Comparison of ENCODE assay signal across 8 mouse cellular contexts in the genomic region with DNA sequence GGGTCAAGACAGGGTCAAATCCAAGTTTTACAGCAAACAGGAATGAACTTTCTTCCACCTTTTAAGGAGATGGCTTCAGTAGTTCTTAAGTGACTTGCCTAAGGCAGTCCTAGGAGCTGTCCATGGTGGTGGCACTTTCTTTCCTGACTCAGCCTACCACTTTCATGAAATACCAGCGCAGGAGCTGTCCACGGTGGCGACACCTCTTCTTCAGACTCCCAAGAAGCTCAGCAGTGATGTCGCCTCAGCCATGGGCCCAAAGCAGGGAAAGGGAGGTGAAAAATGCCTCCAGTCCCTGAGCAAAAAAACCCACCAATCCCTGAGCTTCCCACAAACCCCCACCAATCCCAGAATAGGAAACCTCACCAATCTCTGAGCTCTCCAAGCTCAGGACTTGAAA. TPM values are rescaled to one million over a fixed set of nuclear protein-coding genes. Genes with fewer than 3 reads are reported as not detected.
A peak's percentile ranks its signal among the peaks of the same experiment; 100 is the strongest.
DNase-seq lines count a peak whose midpoint lies in the region; ATAC-seq and TF ChIP-seq lines count a peak whose summit lies in the region.
"Had no signal": no experiment of that assay in that cellular context is flagged by ENCODE, and none has a peak within 500 bp of the region (broad histone marks: within the 10 kb centered on the region; RNA-seq: fewer than 3 reads in every experiment).

No protein-coding gene starts in this region.

- no peak overlapping the region for H3K4me2 ChIP-seq in liver, embryonic 12.5 days
- H3K4me2 ChIP-seq: embryonic facial prominence, embryonic 12.5 days had no signal

- H3K27me3 ChIP-seq in liver, embryonic 12.5 days (replicated peaks) = no peaks in the 10 kb centered on the region
- H3K27me3 ChIP-seq in liver, adult 2 months (ENCODE audit: control insufficient read depth, insufficient read depth, low read length) = no peaks in the 10 kb centered on the region
- H3K27me3 ChIP-seq: embryonic facial prominence, embryonic 12.5 days had no signal

- no peaks in the 10 kb centered on the region for H3K9me3 ChIP-seq in liver, embryonic 12.5 days (replicated peaks)
- H3K9me3 ChIP-seq: embryonic facial prominence, embryonic 12.5 days had no signal

- peak; percentile 66 for DNase-seq in liver
- peak; percentile 81 for DNase-seq in WW6 (ENCODE audit: low read depth, low spot score)
- peak; percentile 55 for DNase-seq in liver, adult 2 months (ENCODE audit: extremely low read depth, low read depth, low spot score)
- peak; percentile 33 to 62 for DNase-seq in thymus, postnatal 10 days (ENCODE audit: low spot score in 2 of 2)
- DNase-seq in left cerebral cortex, adult 11 months (ENCODE audit: low spot score) = no peak
- DNase-seq in right cerebral cortex, adult 18-20 months = no peak

- no peak for TF ChIP-seq CTCF in liver, adult 2 months (IDR thresholded peaks at IDR 0.05; ENCODE audit: low read depth, low read length)

- H3K4me1 ChIP-seq in liver, embryonic 12.5 days = peaks cover 19% of the 10 kb centered on the region
- H3K4me1 ChIP-seq in liver, adult 2 months (ENCODE audit: control insufficient read depth, insufficient read depth, low read length) = peaks cover 19% of the 10 kb centered on the region

- H3K27ac ChIP-seq in liver, embryonic 12.5 days = no peak overlapping the region
- H3K27ac ChIP-seq in liver, adult 2 months (replicated peaks; ENCODE audit: insufficient read depth, low read depth, low read length) = no peak overlapping the region
- H3K27ac ChIP-seq: embryonic facial prominence, embryonic 12.5 days had no signal

- ATAC-seq in liver, embryonic 12.5 days = no peak

- no peak for TF ChIP-seq POLR2A in liver, adult 2 months (IDR thresholded peaks at IDR 0.05; ENCODE audit: extremely low read depth, insufficient read depth, low read length)

- H3K9ac ChIP-seq in liver, embryonic 12.5 days = no peak overlapping the region
- H3K9ac ChIP-seq in liver, adult 2 months (ENCODE audit: low read depth, low read length) = no peak overlapping the region
- H3K9ac ChIP-seq: embryonic facial prominence, embryonic 12.5 days had no signal

- WGBS in liver, embryonic 12.5 days (ENCODE audit: insufficient replicate concordance) = 15% methylated on average over 4 of the region's 4 CpGs
- 88% methylated on average over 4 of the region's 4 CpGs for WGBS in liver, adult 2 months

- H3K79me2 ChIP-seq in liver, adult 2 months (ENCODE audit: control insufficient read depth, insufficient read depth, low read length) = no peaks in the 10 kb centered on the region

- H3K4me3 ChIP-seq in liver, embryonic 12.5 days = no peak overlapping the region
- H3K4me3 ChIP-seq in liver, adult 2 months (ENCODE audit: insufficient read depth, low read depth, low read length) = no peak overlapping the region

- H3K36me3 ChIP-seq in liver, embryonic 12.5 days = peaks cover 3% of the 10 kb centered on the region; the same call in 1 of the 2 replicates
- H3K36me3 ChIP-seq in liver, adult 2 months (ENCODE audit: control insufficient read depth, insufficient read depth, low read length) = no peaks in the 10 kb centered on the region
- H3K36me3 ChIP-seq: embryonic facial prominence, embryonic 12.5 days had no signal

RNA-seq across cellular contexts. Expression of gene Lrrc61, which starts 1.7 kb away (rescaled TPM):
- polyA plus RNA-seq in liver, embryonic 12.5 days (2016; fragmentation: Nextera tagmentation; extraction: Ambion mirVana) = 1.6 and 3.1 TPM in 2 replicates
- 3.2 and 3.3 TPM in 2 replicates for total RNA-seq in liver, adult 2 months (2014; rRNA removed)
- 8.5 and 10.1 TPM in 2 replicates for polyA plus RNA-seq in liver, adult 2 months (2012; rRNA removed)

RNA-seq across cellular contexts. Expression of gene Atp6v0e2, which starts 15.5 kb away (rescaled TPM):
- 1.8 and 2.3 TPM in 2 replicates for polyA plus RNA-seq in liver, embryonic 12.5 days (2016; fragmentation: Nextera tagmentation; extraction: Ambion mirVana)
- total RNA-seq in liver, adult 2 months (2014; rRNA removed) = 0.37 and 0.47 TPM in 2 replicates
- 0.96 and 1.7 TPM in 2 replicates for polyA plus RNA-seq in liver, adult 2 months (2012; rRNA removed)

RNA-seq across cellular contexts. Expression of gene Rarres2, which starts 19.7 kb away (rescaled TPM):
- 6.1 and 6.8 TPM in 2 replicates for polyA plus RNA-seq in liver, embryonic 12.5 days (2016; fragmentation: Nextera tagmentation; extraction: Ambion mirVana)
- 1,102 and 1,282 TPM in 2 replicates for total RNA-seq in liver, adult 2 months (2014; rRNA removed)
- 1,074 and 1,160 TPM in 2 replicates for polyA plus RNA-seq in liver, adult 2 months (2012; rRNA removed)

RNA-seq across cellular contexts. Expression of gene Gm45021, which starts 36.5 kb away (rescaled TPM):
- polyA plus RNA-seq in liver, embryonic 12.5 days (2016; fragmentation: Nextera tagmentation; extraction: Ambion mirVana) = 0.44 TPM in 1 of 2 replicates, not detected in the other
- not detected in 2 replicates for total RNA-seq in liver, adult 2 months (2014; rRNA removed)
- polyA plus RNA-seq in liver, adult 2 months (2012; rRNA removed) = not detected in 2 replicates
- polyA plus RNA-seq: embryonic facial prominence, embryonic 12.5 days had no signal

RNA-seq across cellular contexts. Expression of gene Repin1, which starts 40.8 kb away (rescaled TPM):
- 11.8 and 13.2 TPM in 2 replicates for polyA plus RNA-seq in liver, embryonic 12.5 days (2016; fragmentation: Nextera tagmentation; extraction: Ambion mirVana)
- 31.1 and 47.2 TPM in 2 replicates for total RNA-seq in liver, adult 2 months (2014; rRNA removed)
- 73.6 and 74.7 TPM in 2 replicates for polyA plus RNA-seq in liver, adult 2 months (2012; rRNA removed)

Comparison
In these comparisons a context has a peak if more than half of its experiments do, and no peak if none do; other contexts are left out.
1. RNA of gene Rarres2, which starts 19.7 kb away (polyA plus RNA-seq): 1,074 to 1,160 TPM in liver, adult 2 months; 6.1 to 6.8 TPM in liver, embryonic 12.5 days; every median in the first group is over 100 times any median in the second.
2. DNase-seq: peak in liver (single experiment), WW6 (single experiment), liver, adult 2 months (single experiment) and thymus, postnatal 10 days (2 of 2); none in left cerebral cortex, adult 11 months (single experiment) and right cerebral cortex, adult 18-20 months (single experiment).